Comparison of ENCODE assay signal across 20 mouse cellular contexts in the genomic region with DNA sequence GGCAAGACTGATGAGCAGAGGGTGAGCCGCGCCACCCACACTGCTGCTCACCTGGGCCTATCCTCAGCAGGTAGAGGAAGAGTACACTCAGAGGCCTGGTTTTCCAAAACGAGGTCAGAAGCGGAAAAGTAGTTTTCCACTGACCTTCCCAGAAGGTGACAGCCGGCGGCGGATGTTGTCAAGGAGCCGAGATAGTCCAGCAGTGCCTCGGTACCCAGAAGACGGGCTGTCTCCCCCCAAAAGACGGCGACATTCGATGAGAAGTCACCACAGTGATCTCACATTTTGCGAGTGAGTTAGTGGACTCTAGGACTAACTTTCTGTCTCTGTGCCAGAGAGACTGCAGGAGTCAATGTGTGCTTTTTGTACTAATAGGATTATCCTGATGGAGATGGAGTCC. TPM values are rescaled to one million over a fixed set of nuclear protein-coding genes. Genes with fewer than 3 reads are reported as not detected.
DNase-seq lines count a peak whose midpoint lies in the region; TF ChIP-seq lines count a peak whose summit lies in the region.
"Had no signal": no experiment of that assay in that cellular context is flagged by ENCODE, and none has a peak within 500 bp of the region (broad histone marks: within the 10 kb centered on the region; RNA-seq: fewer than 3 reads in every experiment).

No protein-coding gene starts in this region.

- H3K4me2 ChIP-seq in myocyte (ENCODE audit: low read depth): no peak overlapping the region
- H3K4me2 ChIP-seq: embryonic facial prominence, embryonic 12.5 days; forebrain, embryonic 13.5 days; forebrain, embryonic 15.5 days had no signal

- peak; percentile 70 for DNase-seq in heart, embryonic 10.5 days (ENCODE audit: low spot score)
- no peak for DNase-seq in heart, adult 8-10 months (ENCODE audit: low spot score)
- no peak for DNase-seq in frontal cortex, postnatal 14 days (ENCODE audit: low spot score in 2 of 2)
- DNase-seq: adrenal gland, adult 8-10 months; adrenal gland, postnatal 14 days; adrenal gland, postnatal 36 days; cerebellum, adult 11-12 months; cerebellum, adult 2 months; cerebellum, adult 9-10 months; cerebellum, postnatal 10 days; cerebellum, postnatal 25 days; forebrain, postnatal 0 days had no signal

- H3K4me1 ChIP-seq in heart, embryonic 10.5 days: peaks cover 9% of the 10 kb centered on the region
- peaks cover 4% of the 10 kb centered on the region for H3K4me1 ChIP-seq in ES-Bruce4 (ENCODE audit: control insufficient read depth, insufficient read depth, low read length)
- H3K4me1 ChIP-seq: embryonic facial prominence, embryonic 10.5 days; embryonic facial prominence, embryonic 12.5 days; forebrain, embryonic 13.5 days; forebrain, embryonic 15.5 days had no signal

- no peak for TF ChIP-seq POLR2A in ES-Bruce4 (IDR thresholded peaks at IDR 0.05; ENCODE audit: insufficient read depth, low read length)
- no peak for TF ChIP-seq POLR2A in myocyte (IDR thresholded peaks at IDR 0.05; ENCODE audit: insufficient read length, low read depth)

- H3K4me3 ChIP-seq in heart, embryonic 10.5 days: no peak overlapping the region
- H3K4me3 ChIP-seq in ES-Bruce4 (ENCODE audit: low read depth, low read length) (no peak overlapping the region), myocyte (no peak overlapping the region)
- H3K4me3 ChIP-seq: embryonic facial prominence, embryonic 10.5 days; embryonic facial prominence, embryonic 12.5 days; forebrain, embryonic 13.5 days; forebrain, embryonic 15.5 days had no signal

- H3K27ac ChIP-seq in heart, embryonic 10.5 days: no peak overlapping the region
- 0 out of 2 replicates have a peak overlapping the region, but pooled peaks have one; percentile 16 for H3K27ac ChIP-seq in ES-Bruce4 (ENCODE audit: insufficient read depth, low read length)
- H3K27ac ChIP-seq: embryonic facial prominence, embryonic 10.5 days; embryonic facial prominence, embryonic 12.5 days; forebrain, embryonic 13.5 days; forebrain, embryonic 15.5 days had no signal

- no peaks in the 10 kb centered on the region for H3K79me2 ChIP-seq in myocyte (ENCODE audit: control insufficient read depth, insufficient read depth)

- 87% methylated on average over 14 of the region's 14 CpGs for WGBS in heart, embryonic 10.5 days

- H3K27me3 ChIP-seq in heart, embryonic 10.5 days (ENCODE audit: insufficient read depth, poor library complexity, severe bottlenecking): no peaks in the 10 kb centered on the region
- H3K27me3 ChIP-seq in ES-Bruce4 (ENCODE audit: control insufficient read depth, insufficient read depth, low read length, poor library complexity, severe bottlenecking): no peaks in the 10 kb centered on the region
- no peaks in the 10 kb centered on the region for H3K27me3 ChIP-seq in myocyte (ENCODE audit: control insufficient read depth, insufficient read depth, insufficient read length)
- H3K27me3 ChIP-seq: embryonic facial prominence, embryonic 12.5 days; forebrain, embryonic 13.5 days; forebrain, embryonic 15.5 days; Patski had no signal

- no peaks in the 10 kb centered on the region for H3K9me3 ChIP-seq in heart, embryonic 10.5 days
- H3K9me3 ChIP-seq in ES-Bruce4 (replicated peaks; ENCODE audit: control insufficient read depth, insufficient read depth, low read length, poor library complexity, severe bottlenecking): no peaks in the 10 kb centered on the region
- H3K9me3 ChIP-seq: embryonic facial prominence, embryonic 10.5 days; embryonic facial prominence, embryonic 12.5 days; forebrain, embryonic 13.5 days; forebrain, embryonic 15.5 days; G1E had no signal

- peaks cover 94% of the 10 kb centered on the region for H3K36me3 ChIP-seq in heart, embryonic 10.5 days
- H3K36me3 ChIP-seq in ES-Bruce4 (ENCODE audit: control insufficient read depth, insufficient read depth, low read length, poor library complexity, severe bottlenecking): peaks cover 80% of the 10 kb centered on the region
- H3K36me3 ChIP-seq in myocyte (ENCODE audit: control insufficient read depth, insufficient read depth): peaks cover 76% of the 10 kb centered on the region

- no peak overlapping the region for H3K9ac ChIP-seq in ES-Bruce4 (ENCODE audit: low read depth, poor library complexity, severe bottlenecking)
- H3K9ac ChIP-seq: embryonic facial prominence, embryonic 12.5 days; forebrain, embryonic 13.5 days; forebrain, embryonic 15.5 days; forebrain, postnatal 0 days had no signal

- no peak for TF ChIP-seq CTCF in ES-Bruce4 (IDR thresholded peaks at IDR 0.05; ENCODE audit: low read depth, low read length)

- TF ChIP-seq EP300 in ES-Bruce4 (IDR thresholded peaks at IDR 0.05; ENCODE audit: insufficient read depth, low read depth, low read length): no peak

- no peak overlapping the region for H3ac ChIP-seq in myocyte (ENCODE audit: control insufficient read depth, insufficient read length)

TF ChIP-seq in myocyte, 11 proteins besides CTCF, POLR2A, EP300 and RAD21:
- TF ChIP-seq MAX (IDR thresholded peaks at IDR 0.05; ENCODE audit: low read depth) (no peak), MYOD1 (IDR thresholded peaks at IDR 0.05; ENCODE audit: control insufficient read depth in 1 of 3, insufficient read length in 2 of 3, low read depth in 2 of 3) (no peak), POLR2AphosphoS2 (IDR thresholded peaks at IDR 0.05; ENCODE audit: insufficient read length, low read depth) (peak; percentile 57)

RNA-seq across cellular contexts. Expression of gene Baz2a, which starts 34.6 kb away (rescaled TPM):
- 10.1 and 12.0 TPM in 2 replicates for polyA plus RNA-seq in heart, embryonic 10.5 days (2016; fragmentation: Nextera tagmentation; extraction: Ambion mirVana)
- 10 to 100 TPM; 21.3 to 22.8 (median 22.1) TPM for total RNA-seq in heart, adult 8-10 months (2022)
- polyA plus RNA-seq in ES-Bruce4 (2011; ENCODE audit: insufficient read depth, insufficient read length, low read depth, missing spikeins) (166 and 170 TPM in 2 replicates), myocyte (2012; fragmentation: generic; extraction: Trizol) (12.7 TPM)

RNA-seq across cellular contexts. Expression of gene Atp5b, which starts 42.9 kb away (rescaled TPM):
- polyA plus RNA-seq in heart, embryonic 10.5 days (2016; fragmentation: Nextera tagmentation; extraction: Ambion mirVana): 3,536 and 4,735 TPM in 2 replicates
- 1,000 to 10,000 TPM; 7,887 to 9,725 (median 8,934) TPM for total RNA-seq in heart, adult 8-10 months (2022)
- polyA plus RNA-seq in ES-Bruce4 (2011; ENCODE audit: insufficient read depth, insufficient read length, low read depth, missing spikeins) (1,323 and 1,329 TPM in 2 replicates), myocyte (2012; fragmentation: generic; extraction: Trizol) (3,270 TPM)

RNA-seq across cellular contexts. Expression of gene Rbms2, which starts 54.1 kb away (rescaled TPM):
- polyA plus RNA-seq in heart, embryonic 10.5 days (2016; fragmentation: Nextera tagmentation; extraction: Ambion mirVana): 32.5 and 38.6 TPM in 2 replicates
- total RNA-seq in heart, adult 8-10 months (2022): 100 to 1,000 TPM in 3 of 4 experiments, 10 to 100 TPM in 1; 90.8 to 107 (median 104) TPM
- polyA plus RNA-seq in ES-Bruce4 (2011; ENCODE audit: insufficient read depth, insufficient read length, low read depth, missing spikeins) (133 and 137 TPM in 2 replicates), myocyte (2012; fragmentation: generic; extraction: Trizol) (97.3 TPM)

Comparison
In these comparisons a context has a peak if more than half of its experiments do, and no peak if none do; other contexts are left out.
1. RNA of gene Baz2a, which starts 34.6 kb away (polyA plus RNA-seq): 166 to 170 TPM in ES-Bruce4; 12.7 TPM in myocyte (single experiment) and 10.1 to 12.0 TPM in heart, embryonic 10.5 days; every median in the first group is over 10 times any median in the second.